ENCODE assay signal across 15 mouse cellular contexts in the genomic region with DNA sequence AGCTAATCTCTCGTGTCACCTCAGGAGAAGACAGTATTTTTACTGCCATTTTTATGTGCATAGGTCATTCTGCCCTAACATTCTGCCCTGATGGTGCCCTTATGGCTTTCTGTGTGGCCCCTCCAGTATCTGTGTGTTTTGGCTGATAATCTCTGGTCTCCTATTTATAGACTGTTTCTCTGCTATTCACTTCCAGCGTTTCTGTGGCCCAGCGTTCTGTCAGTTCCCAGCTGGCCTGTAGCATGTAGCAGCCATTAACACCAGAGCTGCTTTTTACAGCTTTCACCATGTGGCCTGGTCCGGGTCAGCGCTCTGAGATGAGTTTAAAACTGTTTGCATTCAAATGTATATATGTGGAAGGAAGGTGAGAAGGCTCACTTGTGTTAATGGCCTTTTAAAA. TPM values are rescaled to one million over a fixed set of nuclear protein-coding genes. Genes with fewer than 3 reads are reported as not detected.
DNase-seq lines count a peak whose midpoint lies in the region; ATAC-seq and TF ChIP-seq lines count a peak whose summit lies in the region.
"Had no signal": no experiment of that assay in that cellular context is flagged by ENCODE, and none has a peak within 500 bp of the region (broad histone marks: within the 10 kb centered on the region; RNA-seq: fewer than 3 reads in every experiment).

No protein-coding gene starts in this region.

- TF ChIP-seq CTCF in heart, postnatal 0 days (IDR thresholded peaks at IDR 0.05; ENCODE audit: low read depth) = no peak

- H3K4me3 ChIP-seq in limb, embryonic 11.5 days (ENCODE audit: low read depth, low read length) = no peak overlapping the region
- H3K4me3 ChIP-seq in limb, embryonic 10.5 days = no peak overlapping the region
- no peak overlapping the region for H3K4me3 ChIP-seq in heart, embryonic 11.5 days (ENCODE audit: low read depth, low read length)
- no peak overlapping the region for H3K4me3 ChIP-seq in heart, postnatal 0 days (ENCODE audit: low read depth, low read length)
- H3K4me3 ChIP-seq in hindbrain, embryonic 13.5 days = no peak overlapping the region
- H3K4me3 ChIP-seq: embryonic facial prominence, embryonic 15.5 days; forebrain, embryonic 12.5 days; hindbrain, embryonic 15.5 days had no signal

- no peaks in the 10 kb centered on the region for H3K9me3 ChIP-seq in limb, embryonic 11.5 days (ENCODE audit: control insufficient read depth, low read length)
- H3K9me3 ChIP-seq in limb, embryonic 10.5 days (replicated peaks) = no peaks in the 10 kb centered on the region
- H3K9me3 ChIP-seq in heart, embryonic 11.5 days (replicated peaks; ENCODE audit: control insufficient read depth, low read length) = no peaks in the 10 kb centered on the region
- H3K9me3 ChIP-seq in heart, postnatal 0 days (replicated peaks; ENCODE audit: control insufficient read depth, low read length) = 0 out of 2 replicates have a peak, but pooled peaks cover 3% of the 10 kb centered on the region
- H3K9me3 ChIP-seq in hindbrain, embryonic 13.5 days = no peaks in the 10 kb centered on the region
- H3K9me3 ChIP-seq: embryonic facial prominence, embryonic 15.5 days; forebrain, embryonic 12.5 days; hindbrain, embryonic 15.5 days had no signal

- H3K27me3 ChIP-seq in limb, embryonic 11.5 days (ENCODE audit: control insufficient read depth, insufficient read depth, low read length) = no peaks in the 10 kb centered on the region
- H3K27me3 ChIP-seq in limb, embryonic 10.5 days (ENCODE audit: low read depth, poor library complexity, severe bottlenecking) = no peaks in the 10 kb centered on the region
- H3K27me3 ChIP-seq in heart, embryonic 11.5 days (ENCODE audit: control insufficient read depth, insufficient read depth, low read length) = no peaks in the 10 kb centered on the region
- H3K27me3 ChIP-seq in heart, postnatal 0 days (ENCODE audit: control insufficient read depth, insufficient read depth, low read length) = no peaks in the 10 kb centered on the region
- H3K27me3 ChIP-seq in hindbrain, embryonic 13.5 days = no peaks in the 10 kb centered on the region
- H3K27me3 ChIP-seq: embryonic facial prominence, embryonic 15.5 days; forebrain, embryonic 12.5 days; hindbrain, embryonic 15.5 days had no signal

- H3K9ac ChIP-seq in limb, embryonic 11.5 days (ENCODE audit: low read length) = no peak overlapping the region
- no peak overlapping the region; the same call in 1 of the 2 replicates for H3K9ac ChIP-seq in heart, embryonic 11.5 days (ENCODE audit: low read depth, low read length)
- H3K9ac ChIP-seq in heart, postnatal 0 days (replicated peaks; ENCODE audit: low read depth, low read length) = no peak overlapping the region
- H3K9ac ChIP-seq in hindbrain, embryonic 13.5 days = no peak overlapping the region
- H3K9ac ChIP-seq: embryonic facial prominence, embryonic 15.5 days; forebrain, embryonic 12.5 days; hindbrain, embryonic 15.5 days; liver, embryonic 14.5 days had no signal

- no peak overlapping the region for H3K4me2 ChIP-seq in limb, embryonic 11.5 days (ENCODE audit: low read depth, severe bottlenecking)
- no peak overlapping the region for H3K4me2 ChIP-seq in heart, embryonic 11.5 days
- H3K4me2 ChIP-seq in heart, postnatal 0 days (ENCODE audit: low read depth, low read length) = no peak overlapping the region
- no peak overlapping the region for H3K4me2 ChIP-seq in hindbrain, embryonic 13.5 days
- H3K4me2 ChIP-seq: embryonic facial prominence, embryonic 15.5 days; forebrain, embryonic 12.5 days; hindbrain, embryonic 15.5 days had no signal

- peak; percentile 27 for DNase-seq in limb, embryonic 11.5 days (ENCODE audit: low spot score)
- no peak for DNase-seq in limb, embryonic 10.5 days (ENCODE audit: low spot score)
- DNase-seq in heart, postnatal 0 days (ENCODE audit: low spot score) = peak; percentile 57
- peak; percentile 53 for DNase-seq in kidney, postnatal 14 days
- no peak for DNase-seq in testis, postnatal 10 days (ENCODE audit: low spot score)
- DNase-seq in cerebellum, adult 9-11 months = no peak
- DNase-seq: cerebellum, adult 2 months; midbrain, embryonic 14.5 days had no signal

- no peak overlapping the region for H3K27ac ChIP-seq in limb, embryonic 11.5 days (replicated peaks; ENCODE audit: low read depth, low read length)
- no peak overlapping the region for H3K27ac ChIP-seq in limb, embryonic 10.5 days
- peak overlapping the region; percentile 83 for H3K27ac ChIP-seq in heart, embryonic 11.5 days (ENCODE audit: low read depth, low read length)
- H3K27ac ChIP-seq in heart, postnatal 0 days (ENCODE audit: low read depth) = peak overlapping the region; percentile 65
- H3K27ac ChIP-seq in hindbrain, embryonic 13.5 days = no peak overlapping the region
- H3K27ac ChIP-seq: embryonic facial prominence, embryonic 15.5 days; forebrain, embryonic 12.5 days; hindbrain, embryonic 15.5 days; liver, embryonic 14.5 days had no signal

- H3K4me1 ChIP-seq in limb, embryonic 11.5 days (ENCODE audit: control insufficient read depth, insufficient read depth, low read length) = no peaks in the 10 kb centered on the region; the same call in 1 of the 2 replicates
- H3K4me1 ChIP-seq in limb, embryonic 10.5 days = peaks cover 6% of the 10 kb centered on the region; the same call in 1 of the 2 replicates
- H3K4me1 ChIP-seq in heart, embryonic 11.5 days (ENCODE audit: control insufficient read depth, insufficient read depth, low read length) = peaks cover 17% of the 10 kb centered on the region
- 0 out of 2 replicates have a peak, but pooled peaks cover 11% of the 10 kb centered on the region for H3K4me1 ChIP-seq in heart, postnatal 0 days (ENCODE audit: control insufficient read depth, insufficient read depth)
- peaks cover 13% of the 10 kb centered on the region for H3K4me1 ChIP-seq in hindbrain, embryonic 13.5 days (replicated peaks)
- H3K4me1 ChIP-seq: embryonic facial prominence, embryonic 15.5 days; forebrain, embryonic 12.5 days had no signal

- WGBS in limb, embryonic 11.5 days = 34% methylated on average over 5 of the region's 5 CpGs
- 57% methylated on average over 5 of the region's 5 CpGs for WGBS in limb, embryonic 10.5 days
- WGBS in heart, embryonic 11.5 days (ENCODE audit: insufficient replicate concordance) = 19% methylated on average over 5 of the region's 5 CpGs
- 13% methylated on average over 5 of the region's 5 CpGs for WGBS in heart, postnatal 0 days
- WGBS in hindbrain, embryonic 13.5 days = 72% methylated on average over 5 of the region's 5 CpGs

- TF ChIP-seq EP300 in heart, postnatal 0 days (IDR thresholded peaks at IDR 0.05; ENCODE audit: low read depth) = no peak

- ATAC-seq in limb, embryonic 11.5 days (ENCODE audit: insufficient number of reproducible peaks, low FRiP score, low TSS enrichment, low read depth) = no peak
- ATAC-seq in heart, embryonic 11.5 days (replicated peaks; ENCODE audit: insufficient number of reproducible peaks, low FRiP score, low TSS enrichment) = 0 out of 2 replicates have a peak, but pooled peaks have one; percentile 26
- peak; percentile 64 for ATAC-seq in heart, postnatal 0 days (ENCODE audit: insufficient read depth, low read depth)
- no peak for ATAC-seq in hindbrain, embryonic 13.5 days (ENCODE audit: low FRiP score)
- ATAC-seq: intestine, postnatal 0 days had no signal

- no peaks in the 10 kb centered on the region for H3K36me3 ChIP-seq in limb, embryonic 11.5 days (ENCODE audit: control insufficient read depth, insufficient read depth, low read length)
- no peaks in the 10 kb centered on the region for H3K36me3 ChIP-seq in limb, embryonic 10.5 days
- no peaks in the 10 kb centered on the region for H3K36me3 ChIP-seq in heart, embryonic 11.5 days (ENCODE audit: control insufficient read depth, insufficient read depth, low read length)
- no peaks in the 10 kb centered on the region for H3K36me3 ChIP-seq in heart, postnatal 0 days (replicated peaks; ENCODE audit: control insufficient read depth, insufficient read depth, low read length)
- no peaks in the 10 kb centered on the region for H3K36me3 ChIP-seq in hindbrain, embryonic 13.5 days
- H3K36me3 ChIP-seq: embryonic facial prominence, embryonic 15.5 days; forebrain, embryonic 12.5 days; hindbrain, embryonic 15.5 days had no signal

RNA-seq across cellular contexts. Expression of a gene that starts 49.4 kb away (rescaled TPM):
- 0.47 TPM in 2 replicates for polyA plus RNA-seq in limb, embryonic 11.5 days (2014; fragmentation: Nextera tagmentation; extraction: Ambion mirVana)
- polyA plus RNA-seq in limb, embryonic 10.5 days (2016; fragmentation: Nextera tagmentation; extraction: Ambion mirVana) = 0.23 and 0.24 TPM in 2 replicates
- 0.34 and 0.62 TPM in 2 replicates for polyA plus RNA-seq in heart, embryonic 11.5 days (2014; fragmentation: Nextera tagmentation; extraction: Ambion mirVana)
- 0.39 TPM in 1 of 2 replicates, not detected in the other for total RNA-seq in heart, postnatal 0 days (2014; rRNA removed; ENCODE audit: low replicate concordance)
- 0.27 and 0.37 TPM in 2 replicates for polyA plus RNA-seq in heart, postnatal 0 days (2015; fragmentation: Nextera tagmentation; extraction: Ambion mirVana)
- polyA plus RNA-seq in hindbrain, embryonic 13.5 days (2015; fragmentation: Nextera tagmentation; extraction: Ambion mirVana) = 3.1 and 3.4 TPM in 2 replicates

Comparison
In these comparisons a context has a peak if more than half of its experiments do, and no peak if none do; other contexts are left out.
1. DNase-seq: peak in limb, embryonic 11.5 days (single experiment), heart, postnatal 0 days (single experiment) and kidney, postnatal 14 days (single experiment); none in limb, embryonic 10.5 days (single experiment), testis, postnatal 10 days (single experiment) and cerebellum, adult 9-11 months (single experiment).
2. ATAC-seq: peak in heart, embryonic 11.5 days (single experiment) and heart, postnatal 0 days (single experiment); none in limb, embryonic 11.5 days (single experiment) and hindbrain, embryonic 13.5 days (single experiment).
3. H3K27ac ChIP-seq: peak in heart, embryonic 11.5 days (single experiment) and heart, postnatal 0 days (single experiment); none in limb, embryonic 11.5 days (single experiment), limb, embryonic 10.5 days (single experiment) and hindbrain, embryonic 13.5 days (single experiment).